Mouse (Mus musculus) forebrain, embryonic 15.5 days (tissue): ENCODE measurements at regions not wholly inside any gene's neighbourhood (a gene's known extent, or its start where the extent isn't known, plus 50 kb on each side); places are given as distances from the start of the nearest gene placed in this dataset.

ENCODE experiments used
- ATAC-seq: fragments of 200-750 bp; cut with Nextera tagmentation; replicated peaks from 2 replicates; pipeline ENCODE4 v1.8.0; 2017; ENCODE audit warnings: mild to moderate bottlenecking, moderate TSS enrichment, moderate library complexity
- H3K27ac ChIP-seq: fragments of 300-500 bp; sonication (generic); replicated peaks from 2 replicates; pipeline ENCODE4 v1.5.1; 2015; ENCODE audit warnings: mild to moderate bottlenecking, inconsistent platforms
- H3K27me3 ChIP-seq: fragments of 300-500 bp; sonication (generic); 2 replicates; pipeline ENCODE4 v1.6.1; 2015; ENCODE audit warnings: inconsistent platforms
- H3K36me3 ChIP-seq: fragments of 300-500 bp; sonication (generic); 2 replicates; pipeline ENCODE4 v1.6.1; 2015; ENCODE audit warnings: mild to moderate bottlenecking, inconsistent platforms
- H3K4me1 ChIP-seq: fragments of 300-500 bp; sonication (generic); 2 replicates; pipeline ENCODE4 v1.6.1; 2015; ENCODE audit warnings: inconsistent platforms
- H3K4me2 ChIP-seq: fragments of 300-500 bp; sonication (generic); replicated peaks from 2 replicates; pipeline ENCODE4 v1.6.1; 2015; ENCODE audit warnings: mild to moderate bottlenecking, inconsistent platforms
- H3K4me3 ChIP-seq: fragments of 300-500 bp; sonication (generic); 2 replicates; pipeline ENCODE4 v1.5.1; 2015; ENCODE audit warnings: mild to moderate bottlenecking, inconsistent platforms
- H3K9ac ChIP-seq: fragments of 300-500 bp; sonication (generic); replicated peaks from 2 replicates; pipeline ENCODE4 v1.6.1; 2015; ENCODE audit warnings: mild to moderate bottlenecking, inconsistent platforms
- H3K9me3 ChIP-seq: fragments of 300-500 bp; sonication (generic); 2 replicates; pipeline ENCODE4 v1.6.1; 2016; ENCODE audit warnings: inconsistent platforms
- WGBS: fragments of 180-500 bp; shearing (Covaris S2); methylation state at CpG from one replicate; pipeline ENCODE4 v1.1.7; 2015; ENCODE audit warnings: mixed read lengths; 5-methylcytosine and 5-hydroxymethylcytosine counted together

DNA sequence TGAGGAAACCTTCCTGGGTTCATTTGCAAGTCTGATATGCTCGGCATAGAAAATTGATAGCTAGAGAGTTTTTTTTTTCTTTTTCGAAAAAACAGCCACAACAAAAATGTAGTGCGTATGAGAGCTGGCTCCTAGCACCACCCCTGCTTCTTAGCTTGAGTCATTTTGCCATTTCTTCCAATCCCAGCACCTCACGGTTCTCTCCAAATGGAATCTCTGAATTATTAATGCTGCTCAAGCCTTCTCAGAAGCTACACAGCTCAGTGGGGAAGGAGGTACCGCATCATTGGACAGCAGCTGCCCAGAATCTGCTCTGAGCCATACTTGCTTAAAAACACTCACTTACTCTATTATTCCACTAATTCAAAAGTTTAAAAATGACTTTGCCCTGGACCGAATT is 393.6 kb downstream of the Plekhb2 start:
- WGBS = 46% methylated on average over 6 of the region's 6 CpGs
- peak; percentile 55; the same call in 1 of the 2 replicates for ATAC-seq
- Histone ChIP-seq H3K36me3 (no peaks in the 10 kb centered on the region), H3K27ac (0 out of 2 replicates have a peak overlapping the region, but pooled peaks have one; percentile 36), H3K9ac (no peak overlapping the region), H3K4me1 (peaks cover 10% of the 10 kb centered on the region; the same call in 1 of the 2 replicates), H3K9me3 (no peaks in the 10 kb centered on the region), H3K4me3 (no peak overlapping the region), H3K27me3 (no peaks in the 10 kb centered on the region), H3K4me2 (0 out of 2 replicates have a peak overlapping the region, but pooled peaks have one; percentile 7)

DNA sequence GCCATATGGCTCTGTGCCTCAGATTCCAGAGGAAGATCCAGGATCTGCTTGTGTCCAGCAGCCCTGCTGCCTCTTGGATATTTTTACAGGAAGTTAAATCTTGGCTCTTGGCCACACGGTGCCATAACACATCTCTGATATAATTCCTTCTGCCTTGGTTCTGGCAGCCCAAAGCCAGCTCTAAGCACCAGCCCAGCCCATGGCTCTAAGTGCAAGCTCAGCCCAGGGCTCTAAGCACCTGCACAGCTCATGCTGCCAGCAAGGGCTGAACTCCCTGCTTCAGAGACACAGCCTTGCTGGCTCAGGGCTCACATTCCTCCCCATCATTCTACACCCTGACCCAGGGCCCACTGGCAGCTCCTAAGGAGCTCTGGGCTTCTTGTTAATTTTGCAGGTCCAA is 415.3 kb downstream of the Plekhb2 start:
- peak; percentile 46; the same call in 1 of the 2 replicates for ATAC-seq
- no peak overlapping the region for H3K27ac ChIP-seq
- no peaks in the 10 kb centered on the region for H3K9me3 ChIP-seq
- H3K4me3 ChIP-seq = no peak overlapping the region
- H3K4me2 ChIP-seq = no peak overlapping the region
- H3K27me3 ChIP-seq = no peaks in the 10 kb centered on the region
- H3K36me3 ChIP-seq = no peaks in the 10 kb centered on the region
- 92% methylated on average over 1 of the region's 1 CpGs for WGBS
- no peaks in the 10 kb centered on the region for H3K4me1 ChIP-seq
- H3K9ac ChIP-seq = no peak overlapping the region

DNA sequence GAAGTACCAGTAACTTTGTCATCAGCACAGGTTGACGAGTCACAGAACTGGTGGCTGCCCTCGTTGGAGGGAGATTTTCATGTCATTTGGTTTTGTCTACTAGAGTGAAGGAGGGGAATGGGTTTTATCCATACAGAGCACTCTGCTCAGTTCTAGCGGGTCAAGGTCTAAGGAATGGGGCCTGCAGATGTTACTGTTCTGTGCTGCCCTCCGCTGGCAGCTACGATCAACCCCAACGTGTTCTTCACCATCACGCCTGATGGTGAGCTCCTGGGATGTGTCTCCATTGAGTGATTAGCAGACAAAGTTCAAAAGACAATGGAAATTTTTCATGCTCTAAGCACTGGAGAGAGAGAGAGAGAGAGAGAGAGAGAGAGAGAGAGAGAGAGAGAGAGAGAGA is 416.9 kb downstream of the Plekhb2 start:
- Histone ChIP-seq H3K36me3 (no peaks in the 10 kb centered on the region), H3K9ac (no peak overlapping the region), H3K4me3 (no peak overlapping the region), H3K27ac (no peak overlapping the region), H3K9me3 (no peaks in the 10 kb centered on the region), H3K4me2 (no peak overlapping the region), H3K27me3 (no peaks in the 10 kb centered on the region), H3K4me1 (no peaks in the 10 kb centered on the region)
- 54% methylated on average over 7 of the region's 7 CpGs for WGBS
- no peak for ATAC-seq

DNA sequence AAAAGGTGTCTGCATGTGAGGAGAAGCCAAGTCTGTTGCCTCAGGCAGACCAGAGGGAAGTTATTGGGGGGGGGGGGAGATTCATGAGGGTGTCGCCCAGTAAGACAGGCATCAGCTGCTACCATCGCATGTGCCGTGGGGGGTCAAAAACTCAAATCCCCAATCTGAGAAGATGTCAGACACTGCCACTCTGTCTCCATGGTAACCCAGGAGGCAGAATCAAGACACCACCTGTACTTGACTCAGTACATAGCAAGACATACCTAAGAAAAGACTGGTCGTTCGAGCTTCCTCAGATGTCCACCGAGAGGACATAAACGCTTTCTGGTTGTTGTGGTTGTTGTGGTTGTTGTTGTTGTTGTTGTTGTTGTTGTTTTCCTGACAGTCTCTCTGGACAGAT is 418.1 kb downstream of the Plekhb2 start:
- H3K27me3 ChIP-seq = no peaks in the 10 kb centered on the region
- H3K9ac ChIP-seq = no peak overlapping the region
- WGBS = 85% methylated on average over 7 of the region's 7 CpGs
- H3K4me2 ChIP-seq = no peak overlapping the region
- H3K36me3 ChIP-seq = no peaks in the 10 kb centered on the region
- ATAC-seq = no peak
- no peaks in the 10 kb centered on the region for H3K9me3 ChIP-seq
- no peak overlapping the region for H3K4me3 ChIP-seq
- H3K4me1 ChIP-seq = no peaks in the 10 kb centered on the region
- H3K27ac ChIP-seq = no peak overlapping the region

DNA sequence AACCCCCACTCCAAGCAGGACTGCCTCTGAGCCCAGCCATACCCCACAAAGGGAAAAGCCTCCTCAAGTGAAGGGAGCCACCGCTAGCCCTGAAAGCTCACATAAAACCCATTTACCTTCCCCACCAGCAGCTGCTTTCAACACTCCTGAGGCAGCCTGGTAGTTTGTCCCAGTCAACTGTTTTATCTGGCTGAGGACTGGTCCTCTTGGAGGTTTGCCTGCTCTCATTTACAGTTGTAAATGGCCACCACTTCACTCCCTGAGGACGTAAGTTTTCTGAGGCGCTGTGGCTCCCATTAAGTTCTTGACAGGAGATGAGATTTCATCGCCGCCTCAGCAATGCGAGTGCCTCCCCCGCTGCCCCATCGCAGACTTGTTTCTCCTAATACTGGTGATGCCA is 425.2 kb downstream of the Plekhb2 start:
- Histone ChIP-seq H3K27ac (no peak overlapping the region), H3K9me3 (no peaks in the 10 kb centered on the region), H3K27me3 (no peaks in the 10 kb centered on the region), H3K4me3 (no peak overlapping the region), H3K4me1 (no peaks in the 10 kb centered on the region), H3K9ac (no peak overlapping the region), H3K36me3 (no peaks in the 10 kb centered on the region), H3K4me2 (no peak overlapping the region)
- WGBS = 93% methylated on average over 8 of the region's 8 CpGs
- ATAC-seq = no peak
